Mouse (Mus musculus): ENCODE measurements at regions not wholly inside any gene's neighbourhood (a gene's known extent, or its start where the extent isn't known, plus 50 kb on each side); places are given as distances from the start of the nearest gene placed in this dataset.

- no peak for DNase-seq (ENCODE audit: inconsistent age in 2 of 2, low spot score in 1 of 2)
Measured at GRCm38 (mm10) chr3:58071574-58071973, 223.7 kb upstream of the Pfn2 start.

DNA sequence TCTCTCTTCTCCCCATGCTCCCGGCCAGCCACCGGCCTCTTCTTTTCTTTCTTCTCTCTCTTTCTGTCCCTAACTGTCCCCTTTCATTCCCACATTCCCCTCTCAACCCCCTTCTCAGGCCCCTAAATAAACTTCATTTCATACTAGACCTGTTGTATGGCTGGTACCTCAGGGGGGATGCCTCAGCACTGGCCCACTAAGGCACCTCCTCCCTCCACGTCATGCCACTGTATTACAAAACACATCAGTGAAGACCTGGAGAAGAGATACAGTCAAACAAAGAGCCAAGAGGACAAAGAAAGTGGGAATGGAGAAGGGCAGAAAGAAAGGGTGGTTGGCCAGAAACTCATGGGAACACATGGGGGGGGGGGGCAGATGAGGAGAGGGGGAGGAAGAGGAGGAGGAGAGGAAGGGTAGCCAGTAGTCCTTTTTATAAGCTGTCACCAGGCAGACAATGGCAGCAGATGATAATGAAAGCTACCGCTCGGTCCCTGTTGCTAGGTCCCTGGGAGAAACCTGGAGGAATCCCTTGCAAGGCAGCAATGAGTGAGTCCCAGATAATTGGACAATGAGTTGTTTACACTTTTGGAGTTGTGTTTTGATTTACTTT is 224.5 kb upstream of the Pfn2 start:
- no peak for DNase-seq (ENCODE audit: inconsistent age in 2 of 2, low spot score in 1 of 2)

DNA sequence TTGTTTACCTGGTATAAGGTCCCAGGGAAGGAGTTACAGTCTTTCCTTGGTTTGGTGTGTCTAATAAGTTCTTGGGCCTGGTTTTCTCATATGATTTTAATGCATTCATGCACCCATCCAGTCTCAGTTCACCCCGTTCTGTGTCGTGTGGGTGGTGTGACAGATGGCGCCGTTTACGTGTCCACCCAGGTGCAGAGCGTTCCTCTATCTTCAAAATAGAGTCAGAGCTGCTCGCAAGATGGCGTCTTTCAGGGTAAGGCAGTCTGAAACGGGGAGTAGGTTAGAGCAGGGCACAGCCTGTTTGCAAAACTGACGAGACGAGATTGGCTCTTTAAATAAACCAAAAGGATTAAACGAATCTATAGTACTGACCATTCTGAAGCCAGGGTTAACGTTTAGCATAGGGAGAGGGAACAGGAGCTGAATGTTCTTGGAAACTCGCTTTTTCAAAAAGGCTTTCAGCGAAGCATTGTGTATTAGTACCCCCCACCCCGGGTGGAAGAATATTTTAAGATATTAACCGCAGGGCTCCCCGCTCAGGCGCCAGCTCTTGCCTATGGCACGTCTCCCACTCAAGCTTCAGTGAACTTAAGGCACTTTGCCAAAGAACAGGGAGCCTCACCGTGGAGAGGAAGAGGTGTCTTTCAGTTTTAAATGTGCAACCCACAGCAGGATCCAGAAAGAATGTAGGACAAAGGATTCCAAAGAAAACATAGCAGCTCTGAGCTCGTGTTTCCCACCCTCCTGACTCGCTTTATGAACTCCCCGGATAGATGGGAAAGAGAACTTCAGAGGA is 241.7 kb upstream of the Pfn2 start:
- DNase-seq (ENCODE audit: inconsistent age in 2 of 2, low spot score in 1 of 2), result no peak

DNA sequence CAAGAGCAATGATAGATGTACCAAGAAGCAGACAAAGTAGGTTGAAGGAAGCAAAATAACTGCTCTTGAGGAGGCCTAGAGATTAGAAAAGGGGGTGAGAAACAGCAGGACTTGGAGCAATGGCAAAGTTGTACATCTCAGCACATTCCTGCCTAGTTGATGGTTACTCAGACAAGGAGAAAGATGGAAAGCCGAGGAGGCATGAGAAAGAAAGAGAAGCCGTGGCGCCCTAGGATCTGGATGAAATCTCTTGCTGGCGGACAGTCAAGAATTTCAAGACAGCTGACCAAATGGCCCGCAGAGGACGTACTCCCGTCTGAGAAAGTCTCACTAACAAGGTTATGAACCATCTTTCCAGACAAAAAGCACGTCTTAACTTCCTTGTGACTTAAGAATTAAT is 242.5 kb upstream of the Pfn2 start:
- DNase-seq (ENCODE audit: inconsistent age in 2 of 2, low spot score in 1 of 2), result no peak

DNA sequence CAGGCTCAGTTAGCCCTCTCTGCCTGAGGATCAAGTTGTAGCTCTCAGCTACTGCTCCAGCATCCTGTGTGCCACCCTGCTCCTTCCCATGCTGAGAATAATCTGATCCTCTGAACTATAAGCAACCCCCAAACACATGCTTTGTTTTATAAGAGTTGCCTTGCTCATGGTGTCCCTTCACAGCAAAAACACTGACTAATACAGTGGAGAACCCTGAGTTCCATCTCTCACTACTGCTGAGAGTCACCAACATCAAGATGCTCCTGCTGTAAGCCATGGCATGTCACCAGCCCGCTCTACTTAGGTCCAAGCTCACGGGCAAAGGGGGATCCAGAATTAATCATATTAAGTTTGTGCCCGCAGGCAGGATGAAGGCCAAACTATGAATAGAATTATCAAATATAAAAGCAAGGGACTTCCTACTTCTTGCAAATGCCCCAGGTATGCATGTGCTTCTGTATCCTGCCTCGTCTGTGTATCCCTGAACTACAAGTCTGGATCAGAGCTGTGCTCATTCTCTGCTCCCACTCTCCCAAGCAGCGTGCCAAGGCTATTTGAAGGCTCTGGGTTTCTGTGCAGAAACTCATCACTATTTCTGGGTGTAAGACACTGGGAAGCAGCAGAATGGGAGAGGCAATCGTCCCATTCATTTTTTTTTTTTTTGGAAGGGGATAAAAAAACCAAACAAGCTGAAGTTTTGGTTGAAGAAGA is 243.7 kb upstream of the Pfn2 start:
- no peak for DNase-seq (ENCODE audit: inconsistent age in 2 of 2, low spot score in 1 of 2)

DNA sequence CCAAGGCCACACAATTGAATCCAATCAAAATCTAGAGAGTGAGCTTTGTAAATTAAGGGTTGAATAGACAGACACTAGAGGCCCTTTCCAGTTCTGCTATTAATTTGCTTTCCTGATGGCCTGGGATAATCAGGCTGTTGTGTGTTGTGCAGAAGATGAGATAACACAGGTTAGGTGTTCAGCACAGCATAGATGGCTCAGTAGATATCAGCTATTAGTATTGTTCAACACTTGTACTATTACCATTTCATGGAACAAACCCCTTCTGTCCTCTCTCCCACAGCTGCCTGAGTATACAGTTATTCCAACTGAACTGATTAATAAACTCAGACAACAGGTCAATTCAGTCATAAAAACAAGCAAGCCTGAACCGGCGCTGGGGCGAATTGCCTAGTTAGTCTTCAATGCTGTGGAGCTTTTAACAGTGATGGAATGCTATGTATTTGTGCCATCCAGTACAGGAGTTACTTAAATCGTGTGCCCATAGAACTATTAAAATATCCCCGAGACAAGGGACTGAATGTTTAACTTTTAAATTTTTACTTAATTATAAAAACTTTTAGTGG is 263.1 kb upstream of the Pfn2 start:
- DNase-seq (ENCODE audit: inconsistent age in 2 of 2, low spot score in 1 of 2), result no peak

- no peak for DNase-seq (ENCODE audit: inconsistent age in 2 of 2, low spot score in 1 of 2)
Measured at GRCm38 (mm10) chr3:58112431-58112856, 264.6 kb upstream of the Pfn2 start.

GRCm38 (mm10) chr3:58113941-58114340 is 266.1 kb upstream of the Pfn2 start:
- no peak for DNase-seq (ENCODE audit: inconsistent age in 2 of 2, low spot score in 1 of 2)

DNA sequence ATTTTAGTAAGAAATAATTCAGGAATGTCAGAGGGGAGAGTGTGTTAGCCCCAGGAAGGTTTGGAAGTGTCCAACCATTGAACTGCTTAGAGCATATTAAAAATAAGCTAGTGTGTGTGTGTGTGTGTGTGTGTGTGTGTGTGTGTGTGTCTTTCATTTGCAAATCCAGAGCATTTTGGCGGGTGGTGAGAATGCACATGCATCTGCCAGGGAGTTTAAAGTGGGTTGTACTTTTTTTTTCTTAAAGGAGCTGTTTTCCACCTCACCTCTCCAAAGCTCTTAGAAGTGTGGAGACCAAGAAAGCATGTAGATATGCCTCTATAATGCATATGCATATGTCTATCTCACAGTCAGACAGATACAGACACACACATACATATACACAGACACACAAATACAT is 267.6 kb upstream of the Pfn2 start:
- DNase-seq (ENCODE audit: inconsistent age in 2 of 2, low spot score in 1 of 2), result no peak

GRCm38 (mm10) chr3:58116848-58117247 is 269.0 kb upstream of the Pfn2 start:
- no peak for DNase-seq (ENCODE audit: inconsistent age in 2 of 2, low spot score in 1 of 2)

- no peak for DNase-seq (ENCODE audit: inconsistent age in 2 of 2, low spot score in 1 of 2)
Measured at GRCm38 (mm10) chr3:58120051-58120450, 272.2 kb upstream of the Pfn2 start.

DNA sequence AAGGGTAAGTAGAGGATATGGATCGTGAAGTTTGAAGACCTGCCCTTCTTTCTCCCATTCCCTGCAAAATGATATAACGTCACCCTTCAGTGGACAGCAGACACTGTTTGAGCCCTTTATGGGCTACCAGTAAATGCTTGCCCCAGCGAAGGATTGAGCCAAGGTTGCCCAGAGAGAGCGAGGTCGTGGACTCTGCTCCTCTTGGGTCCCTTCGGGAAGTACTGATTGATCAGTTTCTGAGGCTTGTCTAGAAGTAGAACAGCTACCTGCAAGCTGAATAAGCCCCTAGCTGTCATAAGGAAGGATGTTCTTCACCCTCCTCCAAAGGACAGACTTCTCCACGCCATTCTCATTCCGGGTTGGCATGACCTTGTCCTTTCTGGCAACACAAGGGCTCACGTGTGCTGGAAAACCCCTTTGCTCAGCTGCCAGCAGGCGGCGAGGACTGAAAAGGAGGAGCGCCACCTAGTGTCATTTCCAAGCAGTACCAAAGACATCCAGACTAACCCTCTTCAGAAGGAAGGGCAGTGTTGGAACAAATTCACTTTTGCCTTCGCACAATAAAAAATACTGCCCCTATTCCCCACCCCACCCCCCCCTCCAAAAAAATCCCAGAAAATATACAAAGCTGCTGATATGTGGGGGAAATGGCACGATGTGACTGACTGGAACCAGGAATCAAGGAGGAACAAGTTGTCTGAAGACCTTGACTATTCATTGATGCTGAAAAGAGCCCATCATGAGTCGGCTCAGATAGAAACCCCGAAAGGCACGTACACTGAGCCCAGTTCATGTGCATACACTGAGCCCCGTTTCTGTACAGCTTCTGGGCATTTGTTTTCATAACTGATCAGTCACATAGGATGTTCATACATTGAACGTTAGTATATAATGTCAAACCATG is 274.8 kb upstream of the Pfn2 start:
- DNase-seq (ENCODE audit: inconsistent age in 2 of 2, low spot score in 1 of 2), result peak; percentile 82 to 94

GRCm38 (mm10) chr3:58123396-58124077 is 275.7 kb upstream of the Pfn2 start:
- DNase-seq (ENCODE audit: inconsistent age in 2 of 2, low spot score in 1 of 2), result no peak

DNA sequence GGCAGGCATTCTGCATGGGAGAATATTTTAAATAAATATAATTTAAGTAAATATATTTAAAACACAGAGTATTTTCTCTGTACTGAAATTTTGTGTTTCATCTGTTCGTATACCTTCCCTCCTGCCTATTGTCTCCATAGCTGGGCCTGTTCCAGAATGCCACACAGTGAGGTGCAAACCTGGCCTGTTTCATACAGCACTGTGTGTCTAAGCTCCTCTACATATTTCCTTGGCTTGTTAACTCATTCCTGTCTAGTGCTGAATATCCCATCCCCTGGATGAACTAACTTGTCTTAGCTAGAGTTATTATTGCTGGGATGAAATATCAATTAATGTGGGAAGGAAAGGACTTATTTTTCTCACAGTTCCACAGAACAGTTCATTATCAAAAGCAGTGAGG is 277.0 kb upstream of the Pfn2 start:
- no peak for DNase-seq (ENCODE audit: inconsistent age in 2 of 2, low spot score in 1 of 2)

DNA sequence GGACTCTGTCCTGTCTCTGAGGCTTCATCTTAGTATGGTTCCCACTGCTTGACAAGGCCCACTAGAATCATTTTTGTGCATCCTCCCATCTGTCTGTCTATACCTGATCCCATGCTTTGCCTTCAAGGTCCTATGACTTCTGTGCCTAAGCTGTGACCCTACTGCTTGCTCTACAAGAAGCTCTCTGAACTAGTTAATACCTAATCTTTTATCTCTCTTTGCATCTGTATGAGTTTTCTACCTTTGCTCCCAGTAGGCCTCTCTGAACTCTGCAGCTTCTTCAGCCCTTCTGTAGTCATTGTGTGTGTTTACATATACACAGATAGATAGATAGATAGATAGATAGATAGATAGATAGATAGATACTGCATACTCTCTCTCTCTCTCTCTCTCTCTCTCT is 279.1 kb upstream of the Pfn2 start:
- DNase-seq (ENCODE audit: inconsistent age in 2 of 2, low spot score in 1 of 2), result no peak

DNA sequence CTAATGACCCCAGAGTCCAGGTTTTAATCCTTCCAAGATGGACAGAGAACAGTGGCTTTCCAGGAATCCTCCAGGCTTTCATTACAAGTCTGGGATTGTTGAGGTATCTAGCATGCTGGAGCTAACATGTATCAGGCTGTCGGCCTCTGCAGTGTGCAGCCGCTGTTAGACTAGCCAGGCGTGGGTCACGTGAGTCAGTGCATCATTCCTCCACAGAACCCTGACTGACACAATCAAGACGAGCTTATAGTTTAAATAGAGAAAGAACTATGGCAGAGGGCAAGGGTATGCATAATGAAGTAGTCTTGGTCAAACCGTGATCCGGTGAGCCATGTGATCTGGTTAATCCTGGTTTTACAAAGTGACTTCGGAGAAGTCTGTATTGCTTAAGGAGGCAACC is 280.2 kb upstream of the Pfn2 start:
- no peak for DNase-seq (ENCODE audit: inconsistent age in 2 of 2, low spot score in 1 of 2)

DNA sequence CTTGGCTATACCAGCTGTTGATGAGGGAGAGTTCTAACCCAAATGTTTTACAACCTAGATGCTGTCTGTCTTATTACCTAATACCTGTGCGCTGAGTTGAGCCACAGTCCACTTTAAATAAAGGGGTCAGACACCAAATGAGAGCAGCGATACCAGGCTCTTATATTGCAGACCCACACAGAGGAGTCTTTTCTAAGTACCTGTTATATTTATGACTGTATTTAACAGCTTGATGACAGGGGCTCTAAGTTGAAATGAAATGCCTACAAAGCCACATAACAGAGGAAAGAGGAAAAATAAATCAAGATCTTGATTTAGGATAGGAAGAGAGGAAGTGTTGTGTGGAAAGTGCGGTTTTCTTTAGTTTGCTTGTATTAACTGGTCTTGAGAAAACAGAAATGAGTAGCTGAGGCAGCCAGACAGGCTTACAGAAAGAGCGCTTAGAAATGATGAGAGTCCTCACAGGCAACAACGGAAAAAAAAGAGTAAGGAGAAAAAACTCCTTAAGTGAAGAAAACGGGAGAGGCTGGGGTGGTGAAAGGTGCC is 281.6 kb upstream of the Pfn2 start:
- DNase-seq (ENCODE audit: inconsistent age in 2 of 2, low spot score in 1 of 2), result no peak

GRCm38 (mm10) chr3:58135607-58136365 is 278.7 kb upstream of the Tsc22d2 start:
- no peak for DNase-seq (ENCODE audit: inconsistent age in 2 of 2, low spot score in 1 of 2)
